Mouse (Mus musculus) spleen, adult 2 months (tissue): ENCODE results near the gene Foxc1.

Source experiments
- CTCF ChIP-seq: fragments of 200-500 bp; IDR thresholded peaks from 2 replicates; pipeline ENCODE4 v1.5.1; 2011; ENCODE audit warnings: mild to moderate bottlenecking, inconsistent platforms; ENCODE audit not compliant: insufficient read depth, insufficient read length, insufficient replicate concordance; ENCODE audit errors: extremely low read depth
- POLR2A ChIP-seq: fragments of 200-500 bp; IDR thresholded peaks from 2 replicates; pipeline ENCODE4 v1.6.1; 2011; ENCODE audit warnings: low read depth, low read length, inconsistent platforms

DNA sequence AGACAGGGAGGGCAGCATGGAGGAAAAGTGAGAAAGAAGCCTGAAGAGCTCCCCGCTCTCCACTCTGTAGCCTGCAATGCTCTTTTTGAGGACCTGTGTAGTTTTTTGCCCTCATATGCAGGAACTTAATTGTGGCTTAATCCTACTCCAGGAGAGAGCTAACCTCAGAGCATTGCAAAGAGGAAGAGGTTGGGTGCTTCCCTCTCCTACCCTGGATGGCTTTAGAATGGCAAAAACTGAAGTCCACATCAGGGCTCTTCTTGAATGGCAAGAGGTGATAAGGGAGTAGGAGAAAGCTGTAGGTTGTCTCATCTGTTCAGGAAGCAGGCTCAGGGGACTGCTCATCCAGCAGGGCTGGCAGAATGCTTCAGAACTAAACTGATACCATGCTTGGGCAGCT lies 18.7 kb downstream of the Foxc1 start:
- TF ChIP-seq POLR2A (no peak), CTCF (no peak)
